Mouse (Mus musculus): ENCODE results near the gene Micu2.
"Not testable (repeated sequence)": the region's sequence is repeated elsewhere in the genome, so short reads cannot be mapped to it uniquely, and the experiment has no call there.

Gene Micu2

DNA sequence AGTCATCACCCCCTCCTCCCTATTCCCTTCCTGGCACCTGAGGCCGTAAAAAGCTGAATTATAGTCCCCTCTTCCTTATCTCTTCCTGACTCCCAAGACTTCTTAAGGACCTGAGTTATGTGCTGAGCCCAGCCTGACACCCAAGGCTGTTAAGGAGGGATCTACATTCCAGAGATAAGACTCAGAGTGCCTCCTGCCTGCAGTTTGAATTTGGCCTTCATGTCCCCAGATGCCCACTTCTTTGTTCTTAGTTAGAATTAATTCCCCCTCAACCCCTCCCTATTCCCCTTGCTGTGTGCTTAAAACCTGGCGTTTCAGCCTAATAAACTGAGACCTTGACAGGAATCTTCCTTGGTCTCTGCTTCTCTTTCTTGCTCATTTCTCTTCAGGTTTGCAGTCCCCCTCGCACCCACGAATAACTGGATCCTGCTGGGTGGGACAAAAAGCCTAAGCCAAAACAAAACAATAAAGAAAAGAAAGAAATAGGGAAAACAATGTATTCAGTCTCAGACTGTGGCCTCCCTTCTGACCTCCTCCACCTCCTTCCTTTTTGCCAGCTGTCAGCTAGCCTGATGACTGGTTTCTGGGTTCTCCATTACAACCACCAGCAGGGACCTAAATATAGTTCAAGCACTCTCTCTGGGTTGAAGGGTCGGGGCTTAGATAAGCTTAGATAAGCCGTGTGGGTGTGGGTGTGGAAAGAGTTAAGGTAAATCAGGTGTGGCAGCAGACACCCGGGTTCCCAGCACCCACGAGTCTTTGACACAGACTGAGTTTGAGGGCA lies 102.8 kb downstream of the Micu2 start:
- DNase-seq (ENCODE audit: low read depth in 1 of 2, low spot score in 2 of 2) = not testable (repeated sequence)

DNA sequence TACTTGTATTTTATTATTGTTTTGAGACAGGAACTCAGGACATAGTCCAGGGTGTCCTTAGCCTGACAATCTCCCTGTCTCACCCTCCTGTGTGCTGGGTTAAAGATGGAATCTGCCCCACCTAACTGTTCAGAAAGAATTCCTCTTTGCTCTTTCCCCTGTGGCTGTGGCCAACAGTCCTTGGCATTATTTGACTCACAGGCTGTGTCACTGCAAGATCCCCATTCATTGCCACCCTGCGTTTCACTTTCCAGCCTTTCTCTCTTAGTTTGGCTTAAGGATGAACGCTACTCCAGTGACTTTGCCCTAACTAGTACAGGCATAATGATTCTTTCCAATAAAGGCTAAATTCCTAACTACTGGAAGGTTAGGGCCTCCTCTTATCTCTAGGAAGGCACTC lies 104.7 kb downstream of the Micu2 start:
- no peak for DNase-seq (ENCODE audit: low read depth in 1 of 2, low spot score in 2 of 2)

- DNase-seq (ENCODE audit: low read depth in 1 of 2, low spot score in 2 of 2) = no peak
These were observed 106.1 kb downstream of the Micu2 start for GRCm38 (mm10) chr14:57892961-57893360.

- DNase-seq (ENCODE audit: low read depth in 1 of 2, low spot score in 2 of 2) = peak; percentile 81 to 91
These were observed 108.8 kb downstream of the Micu2 start, which contains the start of gene Zdhhc20 for GRCm38 (mm10) chr14:57890011-57890842. Gene Zdhhc20, minus strand, starts transcription at chr14:57890276.

GRCm38 (mm10) chr14:57889541-57890010 lies 109.5 kb downstream of the Micu2 start:
- no peak for DNase-seq (ENCODE audit: low read depth in 1 of 2, low spot score in 2 of 2)

- peak in 1 of 2 experiments; percentile 12 for DNase-seq (ENCODE audit: low read depth in 1 of 2, low spot score in 2 of 2)
These were observed 111.9 kb downstream of the Micu2 start for GRCm38 (mm10) chr14:57887171-57887570.

- no peak for DNase-seq (ENCODE audit: low read depth in 1 of 2, low spot score in 2 of 2)
These were observed 113.0 kb downstream of the Micu2 start for GRCm38 (mm10) chr14:57886032-57886431.

GRCm38 (mm10) chr14:57883341-57883740 lies 115.7 kb downstream of the Micu2 start:
- no peak for DNase-seq (ENCODE audit: low read depth in 1 of 2, low spot score in 2 of 2)

- no peak for DNase-seq (ENCODE audit: low read depth in 1 of 2, low spot score in 2 of 2)
These were observed 116.3 kb downstream of the Micu2 start for GRCm38 (mm10) chr14:57882720-57883119.

DNA sequence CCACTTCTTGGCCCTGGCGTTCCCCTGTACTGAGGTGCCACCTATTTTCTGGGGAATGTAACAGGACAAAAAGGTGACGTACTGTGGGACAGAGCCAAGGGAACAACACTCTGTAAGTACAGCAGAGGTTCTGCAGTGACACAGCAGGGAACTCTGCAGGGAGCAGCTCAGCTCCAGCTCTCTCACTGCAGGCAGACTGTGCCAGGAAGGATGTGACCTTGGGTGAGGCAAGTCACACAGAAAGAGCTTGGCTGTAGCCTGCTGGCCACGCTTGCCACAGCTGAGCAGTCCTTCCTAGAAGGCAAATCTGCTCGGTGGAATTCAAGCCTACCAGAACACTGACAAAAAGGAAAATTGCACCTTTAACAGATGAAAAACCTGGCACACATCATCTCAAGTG lies 117.3 kb downstream of the Micu2 start:
- DNase-seq (ENCODE audit: low read depth in 1 of 2, low spot score in 2 of 2) = no peak

GRCm38 (mm10) chr14:57881074-57881473 lies 118.0 kb downstream of the Micu2 start:
- DNase-seq (ENCODE audit: low read depth in 1 of 2, low spot score in 2 of 2) = no peak

GRCm38 (mm10) chr14:57877921-57878320 lies 121.1 kb downstream of the Micu2 start:
- no peak for DNase-seq (ENCODE audit: low read depth in 1 of 2, low spot score in 2 of 2)

GRCm38 (mm10) chr14:57866676-57867276 lies 132.3 kb downstream of the Micu2 start:
- no peak for DNase-seq (ENCODE audit: low read depth in 1 of 2, low spot score in 2 of 2)
